12 mouse cellular contexts compared by ENCODE assay signal in genomic region chr1:62773105-62773920, GRCm38 (mm10).
A peak's percentile ranks its signal among the peaks of the same experiment; 100 is the strongest.
DNase-seq lines count a peak whose midpoint lies in the region; ATAC-seq and TF ChIP-seq lines count a peak whose summit lies in the region.
"Had no signal": no experiment of that assay in that cellular context is flagged by ENCODE, and none has a peak within 500 bp of the region (broad histone marks: within the 10 kb centered on the region; RNA-seq: fewer than 3 reads in every experiment).

No protein-coding gene starts in this region.

- H3K9me3 ChIP-seq in heart, embryonic 10.5 days, result no peaks in the 10 kb centered on the region
- no peaks in the 10 kb centered on the region for H3K9me3 ChIP-seq in liver, embryonic 12.5 days (replicated peaks)
- H3K9me3 ChIP-seq in forebrain, embryonic 13.5 days (replicated peaks), result no peaks in the 10 kb centered on the region

- H3K4me2 ChIP-seq in liver, embryonic 12.5 days, result peak overlapping the region; percentile 46
- no peak overlapping the region for H3K4me2 ChIP-seq in forebrain, embryonic 13.5 days
- H3K4me2 ChIP-seq: hindbrain, embryonic 14.5 days had no signal

- H3K4me3 ChIP-seq in heart, embryonic 10.5 days, result no peak overlapping the region
- H3K4me3 ChIP-seq in bone marrow macrophage, adult 2 months (ENCODE audit: insufficient read depth, low read length), result no peak overlapping the region
- H3K4me3 ChIP-seq in liver, embryonic 12.5 days, result no peak overlapping the region
- H3K4me3 ChIP-seq in forebrain, embryonic 13.5 days, result no peak overlapping the region

- no peaks in the 10 kb centered on the region for H3K27me3 ChIP-seq in heart, embryonic 10.5 days (ENCODE audit: insufficient read depth, poor library complexity, severe bottlenecking)
- H3K27me3 ChIP-seq in liver, embryonic 12.5 days (replicated peaks), result no peaks in the 10 kb centered on the region
- H3K27me3 ChIP-seq in forebrain, embryonic 13.5 days, result no peaks in the 10 kb centered on the region

- 0 out of 2 replicates have a peak overlapping the region, but pooled peaks have one; percentile 11 for H3K27ac ChIP-seq in heart, embryonic 10.5 days
- peak overlapping the region; percentile 46 for H3K27ac ChIP-seq in bone marrow macrophage, adult 2 months (ENCODE audit: insufficient read depth, low read depth, low read length)
- peak overlapping the region; percentile 62 for H3K27ac ChIP-seq in liver, embryonic 12.5 days
- no peak overlapping the region for H3K27ac ChIP-seq in forebrain, embryonic 13.5 days
- H3K27ac ChIP-seq: hindbrain, embryonic 14.5 days had no signal

- no peak for TF ChIP-seq CTCF in bone marrow macrophage, adult 2 months (IDR thresholded peaks at IDR 0.05; ENCODE audit: low read depth, low read length)

- H3K36me3 ChIP-seq in heart, embryonic 10.5 days, result peaks cover 14% of the 10 kb centered on the region
- no peaks in the 10 kb centered on the region for H3K36me3 ChIP-seq in liver, embryonic 12.5 days
- H3K36me3 ChIP-seq in forebrain, embryonic 13.5 days (ENCODE audit: poor library complexity, severe bottlenecking), result peaks cover 32% of the 10 kb centered on the region

- intact Hi-C loops in heart, postnatal 10 days (cut with DNase I), result no loop called here

- H3K4me1 ChIP-seq in heart, embryonic 10.5 days, result peaks cover 47% of the 10 kb centered on the region
- H3K4me1 ChIP-seq in bone marrow macrophage, adult 2 months (ENCODE audit: control insufficient read depth, insufficient read depth, low read length), result peaks cover 59% of the 10 kb centered on the region
- H3K4me1 ChIP-seq in liver, embryonic 12.5 days, result peaks cover 51% of the 10 kb centered on the region
- peaks cover 13% of the 10 kb centered on the region; the same call in 1 of the 2 replicates for H3K4me1 ChIP-seq in forebrain, embryonic 13.5 days

- DNase-seq in heart, embryonic 10.5 days (ENCODE audit: low spot score), result no peak
- no peak for DNase-seq in heart, postnatal 10 days
- DNase-seq in yolk sac, embryonic 10.5 days (ENCODE audit: low spot score), result no peak
- DNase-seq in adrenal gland, postnatal 25 days, result no peak
- DNase-seq: adrenal gland, postnatal 14 days; gastrocnemius, postnatal 36 days; lung, adult 18-20 months had no signal

- H3K9ac ChIP-seq in liver, embryonic 12.5 days, result no peak overlapping the region; the same call in 1 of the 2 replicates
- no peak overlapping the region for H3K9ac ChIP-seq in forebrain, embryonic 13.5 days
- H3K9ac ChIP-seq: hindbrain, embryonic 14.5 days had no signal

- 67% methylated on average over 10 of the region's 10 CpGs for WGBS in heart, embryonic 10.5 days
- WGBS in liver, embryonic 12.5 days (ENCODE audit: insufficient replicate concordance), result 31% methylated on average over 10 of the region's 10 CpGs
- 65% methylated on average over 10 of the region's 10 CpGs for WGBS in forebrain, embryonic 13.5 days

- no peak for TF ChIP-seq POLR2A in bone marrow macrophage, adult 2 months (IDR thresholded peaks at IDR 0.05; ENCODE audit: borderline replicate concordance, low read depth, low read length)

- peak; percentile 92 for ATAC-seq in liver, embryonic 12.5 days
- 0 out of 2 replicates have a peak, but pooled peaks have one; percentile 27 for ATAC-seq in monocyte, adult 5-6 weeks (replicated peaks; ENCODE audit: insufficient number of reproducible peaks, low FRiP score, low TSS enrichment, poor library complexity, severe bottlenecking)
- ATAC-seq in forebrain, embryonic 13.5 days, result no peak
